Mouse (Mus musculus) heart, postnatal 25 days (tissue): Measurements from ENCODE around the gene Xirp2. TPM values are rescaled to one million over a fixed set of nuclear protein-coding genes. Genes with fewer than 3 reads are reported as not detected.
"Not testable (repeated sequence)": the region's sequence is repeated elsewhere in the genome, so short reads cannot be mapped to it uniquely, and the experiment has no call there.

Experiments used
- DNase-seq: peaks from one replicate; pipeline ENCODE4 v3.0.0; 2022; ENCODE audit warnings: low spot score
- intact Hi-C: fragments of 180-260 bp; cut with DNase I; formaldehyde crosslinking; loops from one replicate; pipeline ENCODE4 v1.15.1; 2025
- total RNA-seq, 2 experiments: library from RNA; stranded (reverse); gene quantifications; 2 replicates each; pipeline ENCODE4 v1.2.3; 2021

Xirp2 gene
- total RNA-seq: 100 to 1,000 TPM; 246 TPM

GRCm38 (mm10) chr2:67445780-67446179 is at the start of gene Xirp2:
Gene Xirp2, plus strand, starts transcription at chr2:67446002.
- intact Hi-C loops: no loop called here
- DNase-seq: no peak

GRCm38 (mm10) chr2:67413425-67413824 is 32.4 kb upstream of the Xirp2 start, which contains the start of gene Gm21830:
Gene Gm21830, plus strand, starts transcription at chr2:67413725.
- intact Hi-C loops, DNase-seq: not testable (repeated sequence)

GRCm38 (mm10) chr2:67420853-67421252 is 24.9 kb upstream of the Xirp2 start:
- DNase-seq: no peak
- intact Hi-C loops: no loop called here

- intact Hi-C loops: no loop called here
- no peak for DNase-seq
These were observed 23.0 kb upstream of the Xirp2 start for GRCm38 (mm10) chr2:67422799-67423198.

DNA sequence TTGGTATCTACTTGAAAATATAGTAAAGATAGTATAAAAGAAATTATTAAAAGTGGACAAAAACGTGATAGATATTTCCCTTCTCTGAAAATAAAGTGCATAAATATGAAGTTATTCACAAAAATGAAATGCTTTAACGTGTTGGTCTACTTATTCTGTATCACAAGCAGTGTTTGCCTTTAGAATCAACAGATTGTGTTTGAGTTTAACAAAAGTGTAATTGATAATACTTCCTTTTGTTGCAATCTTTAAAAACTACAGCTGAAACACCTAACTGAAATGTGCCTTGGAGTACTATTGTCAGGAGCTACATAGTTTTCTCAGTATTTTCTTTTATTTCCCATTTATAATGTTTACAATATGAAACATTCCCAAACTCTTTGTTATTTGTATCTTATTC is 12.7 kb upstream of the Xirp2 start, which contains the start of gene Gm26727:
Gene Gm26727 (minus strand): TSS at position 101 of the 400 bp plus-strand sequence.
- intact Hi-C loops: no loop called here
- no peak for DNase-seq

DNA sequence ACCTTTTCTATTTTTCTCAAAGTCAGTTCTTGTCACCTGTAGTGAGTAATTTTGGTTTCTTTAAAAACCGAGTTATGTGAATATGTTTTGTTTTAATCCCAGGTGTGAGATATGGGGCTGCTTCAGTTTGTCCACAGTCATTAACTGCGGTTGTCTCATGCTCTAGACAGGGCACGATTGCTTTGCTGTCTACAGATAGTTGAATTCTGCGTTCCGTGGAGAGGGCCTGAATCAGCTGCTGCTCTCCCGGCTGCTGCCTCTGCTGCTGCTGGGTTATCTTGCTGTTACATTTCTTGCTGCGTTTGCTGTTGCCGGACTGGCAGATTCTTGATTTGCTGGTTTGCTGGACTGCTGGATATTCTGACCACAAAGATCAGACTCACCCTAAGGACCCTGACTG is 7.5 kb upstream of the Xirp2 start:
- no peak for DNase-seq
- intact Hi-C loops: no loop called here

GRCm38 (mm10) chr2:67446772-67447171 is 970 bp downstream of the Xirp2 start:
- DNase-seq: no peak
- intact Hi-C loops: no loop called here

- intact Hi-C loops: no loop called here
- no peak for DNase-seq
These were observed 1.4 kb downstream of the Xirp2 start for GRCm38 (mm10) chr2:67447206-67447605.

GRCm38 (mm10) chr2:67460857-67461256 is 15.1 kb downstream of the Xirp2 start:
- intact Hi-C loops: no loop called here
- no peak for DNase-seq

DNA sequence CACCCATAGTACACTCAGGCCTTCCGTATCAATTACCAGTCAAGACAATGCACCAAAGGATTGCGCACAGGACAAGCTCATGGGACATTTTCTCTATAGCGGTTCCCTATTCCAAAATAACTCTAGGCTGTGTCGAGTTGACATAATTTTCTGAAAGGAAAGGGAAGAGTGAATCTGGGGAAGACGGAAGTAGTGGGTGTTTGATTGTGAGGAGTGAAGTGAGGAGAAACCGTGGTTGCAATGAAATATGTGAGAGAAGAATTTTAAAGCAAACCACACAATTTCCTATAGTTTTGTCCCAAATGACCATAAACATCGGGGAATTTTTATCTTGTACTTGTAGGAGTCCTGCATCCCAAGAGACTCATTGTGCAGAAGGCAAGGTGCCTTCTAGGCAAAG is 21.2 kb downstream of the Xirp2 start:
- DNase-seq: no peak
- intact Hi-C loops: no loop called here

GRCm38 (mm10) chr2:67470030-67470429 is 24.2 kb downstream of the Xirp2 start:
- intact Hi-C loops: loop anchor here (10.0 kb wide), 1 partner anchor 245 kb away; no protein-coding TSS in a partner anchor
- DNase-seq: not testable (repeated sequence)

DNA sequence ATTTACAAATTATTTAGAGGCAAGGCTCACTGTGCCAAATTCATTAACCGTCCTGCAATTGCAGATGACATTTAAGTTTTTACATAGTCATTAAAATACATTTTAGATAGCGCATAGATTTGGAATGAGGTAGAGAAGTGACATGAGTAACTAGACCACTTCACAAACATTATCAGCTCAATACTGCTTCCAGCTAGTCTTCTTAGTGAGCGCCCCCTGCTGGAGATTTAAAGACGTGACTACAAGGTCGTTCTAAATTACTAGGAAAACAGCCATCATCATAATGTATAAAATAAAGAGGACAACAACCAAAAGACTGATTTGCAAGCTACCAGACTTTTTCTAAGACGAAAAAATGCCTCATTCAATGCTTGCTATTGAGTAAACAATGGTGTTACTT is 32.0 kb downstream of the Xirp2 start:
- no peak for DNase-seq
- intact Hi-C loops: loop anchor here (10.0 kb wide), 1 partner anchor 253 kb away; no protein-coding TSS in a partner anchor

DNA sequence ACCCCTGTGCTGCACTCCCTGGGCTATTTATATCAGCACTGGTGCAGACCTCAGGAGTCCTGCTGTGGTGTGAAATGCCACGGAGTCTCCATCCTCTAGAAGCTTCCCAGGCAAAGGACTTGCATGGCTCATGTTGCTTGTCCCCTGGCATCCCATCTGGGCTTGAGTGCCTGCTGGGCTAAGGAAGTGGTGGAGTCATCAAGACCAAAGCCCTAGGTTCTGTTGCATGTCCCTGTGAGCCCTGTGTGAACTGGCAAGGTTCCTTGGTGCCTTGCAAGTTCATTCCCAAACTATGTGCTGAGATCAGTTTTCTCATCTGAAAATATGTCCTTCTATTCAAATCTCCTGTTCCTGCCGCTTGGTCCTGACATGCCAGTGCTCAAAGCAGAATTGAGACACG is 35.2 kb downstream of the Xirp2 start:
- intact Hi-C loops: no loop called here
- no peak for DNase-seq

GRCm38 (mm10) chr2:67486721-67487120 is 40.9 kb downstream of the Xirp2 start:
- intact Hi-C loops: no loop called here

DNA sequence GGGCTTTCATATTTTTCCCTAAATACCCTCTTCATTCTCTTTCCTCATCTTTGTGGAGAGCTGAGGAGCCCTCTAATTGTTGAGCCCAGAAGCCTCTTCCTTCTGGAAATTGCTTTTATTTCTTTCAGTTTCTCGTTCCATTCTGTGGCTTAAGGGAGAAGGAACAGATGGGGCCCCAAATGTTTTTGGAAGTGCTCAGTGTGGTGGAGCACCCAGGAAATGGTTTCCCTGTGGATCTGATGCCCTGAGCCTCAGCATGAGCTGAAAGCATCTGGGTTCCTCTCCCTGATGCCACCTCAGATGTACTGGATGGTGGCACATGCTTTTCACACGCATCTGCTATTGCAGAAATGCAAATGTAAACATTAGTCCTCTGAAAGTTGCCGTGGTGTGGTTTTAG is 41.4 kb downstream of the Xirp2 start:
- intact Hi-C loops: no loop called here
- no peak for DNase-seq

More at GRCm38 (mm10) chr2:67486721-67487120, 40.9 kb downstream of the Xirp2 start:
- DNase-seq: no peak

- no peak for DNase-seq
- intact Hi-C loops: no loop called here
These were observed 42.8 kb downstream of the Xirp2 start for GRCm38 (mm10) chr2:67488465-67489127.

GRCm38 (mm10) chr2:67489128-67489492 is 43.3 kb downstream of the Xirp2 start:
- intact Hi-C loops: no loop called here
- no peak for DNase-seq

GRCm38 (mm10) chr2:67505457-67505856 is 59.7 kb downstream of the Xirp2 start:
- intact Hi-C loops: no loop called here
- no peak for DNase-seq

GRCm38 (mm10) chr2:67516405-67516804 is 70.6 kb downstream of the Xirp2 start:
- intact Hi-C loops: no loop called here
- no peak for DNase-seq

DNA sequence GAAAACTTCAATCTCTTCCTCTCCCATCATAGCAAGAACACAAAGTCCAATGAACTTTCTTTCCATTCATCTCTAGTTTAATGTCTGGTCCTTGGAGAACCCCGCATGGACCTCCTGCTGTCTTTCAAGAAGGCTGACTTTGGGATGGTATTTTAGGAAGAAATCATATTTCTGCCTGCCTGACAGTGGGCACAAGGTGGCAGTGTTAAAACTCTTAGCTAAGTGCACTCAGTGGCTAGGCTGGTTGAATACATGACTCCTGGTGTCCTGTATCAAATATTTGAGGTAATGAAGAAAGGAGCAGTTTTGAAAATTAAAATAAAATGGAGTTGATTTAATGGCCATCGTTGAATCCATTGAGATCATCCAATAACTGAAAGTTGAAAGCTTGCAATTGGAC is 89.5 kb downstream of the Xirp2 start:
- intact Hi-C loops: loop anchor here (10.0 kb wide), 1 partner anchor 809 kb away; no protein-coding TSS in a partner anchor
- DNase-seq: no peak

- DNase-seq: no peak
These were observed 93.6 kb downstream of the Xirp2 start for GRCm38 (mm10) chr2:67539426-67539825.

More at GRCm38 (mm10) chr2:67539426-67539825, 93.6 kb downstream of the Xirp2 start:
- intact Hi-C loops: loop anchor here (10.0 kb wide), 1 partner anchor 805 kb away; no protein-coding TSS in a partner anchor
